Mouse (Mus musculus): ENCODE measurements at regions not wholly inside any gene's neighbourhood (a gene's known extent, or its start where the extent isn't known, plus 50 kb on each side); places are given as distances from the start of the nearest gene placed in this dataset.

DNA sequence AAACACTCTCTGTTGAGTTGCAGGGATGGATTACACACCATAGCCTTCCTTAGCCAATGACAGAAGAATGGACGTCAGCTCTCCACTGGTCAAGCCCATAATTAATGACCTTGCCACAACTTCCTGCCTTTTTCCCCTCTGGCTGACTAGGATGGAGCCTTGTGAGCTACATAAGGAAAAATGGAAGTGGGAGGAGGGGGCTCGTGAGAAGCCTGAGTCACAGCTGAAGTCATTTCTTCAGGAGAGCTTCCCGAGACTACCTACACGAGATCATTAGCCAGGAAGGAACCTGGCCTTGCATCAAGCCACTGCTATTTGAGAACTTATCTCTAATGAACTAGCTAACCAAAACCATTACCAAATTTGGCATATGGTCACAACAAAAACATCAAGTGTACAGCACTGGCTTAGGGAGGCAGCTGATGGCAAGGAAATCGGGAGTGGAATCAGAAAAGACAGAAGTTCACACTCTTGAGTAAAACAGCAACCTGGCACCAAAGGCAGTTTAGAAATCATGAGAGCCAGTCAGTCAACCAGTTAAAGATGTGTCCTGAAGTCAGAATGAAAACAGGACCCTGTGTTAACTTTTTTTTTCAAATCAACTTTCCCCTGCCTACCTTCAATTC is 219.7 kb downstream of the Lrrn1 start:
- Histone ChIP-seq H3K4me3 (ENCODE audit: low read depth, low read length) (no peak overlapping the region), H3K4me2 (ENCODE audit: low read depth) (no peak overlapping the region), H3K9ac (no peak overlapping the region), H3K4me1 (ENCODE audit: insufficient read depth) (no peaks in the 10 kb centered on the region), H3K9me3 (ENCODE audit: low read length) (no peaks in the 10 kb centered on the region), H3K36me3 (ENCODE audit: insufficient read depth) (no peaks in the 10 kb centered on the region), H3K27ac (ENCODE audit: low read depth, low read length) (no peak overlapping the region), H3K27me3 (ENCODE audit: insufficient read depth, low read length) (no peaks in the 10 kb centered on the region)
- TF ChIP-seq CTCF (IDR thresholded peaks at IDR 0.05; ENCODE audit: low read depth) = no peak
- DNase-seq = peak; percentile 17
- WGBS = 64% methylated on average over 5 of the region's 5 CpGs
- peak; percentile 38; the same call in 1 of the 2 replicates for ATAC-seq

DNA sequence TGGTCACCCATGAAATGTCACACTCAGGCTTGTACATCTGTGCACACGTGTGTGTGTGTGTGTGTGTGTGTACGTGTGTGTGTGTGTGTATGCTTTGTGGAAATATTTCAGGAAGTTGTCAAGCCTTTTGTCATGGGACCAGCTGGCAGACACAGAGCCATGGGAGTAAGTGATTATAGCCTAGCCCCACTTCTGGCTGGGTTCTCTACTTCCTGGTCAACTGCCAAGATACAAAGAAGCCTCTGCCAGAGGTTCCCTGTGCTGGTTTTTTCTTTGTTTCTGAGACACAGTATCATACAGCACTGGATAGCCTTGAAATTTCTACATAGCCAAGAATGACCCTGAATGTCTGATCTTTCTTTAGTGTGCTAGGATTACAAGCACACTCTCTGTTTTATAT is 220.2 kb downstream of the Lrrn1 start:
- WGBS = 41% methylated on average over 2 of the region's 2 CpGs
- no peaks in the 10 kb centered on the region for H3K9me3 ChIP-seq (ENCODE audit: low read length)
- H3K4me3 ChIP-seq (ENCODE audit: low read depth, low read length) = no peak overlapping the region
- H3K27me3 ChIP-seq (ENCODE audit: insufficient read depth, low read length) = no peaks in the 10 kb centered on the region
- H3K27ac ChIP-seq (ENCODE audit: low read depth, low read length) = no peak overlapping the region
- no peak overlapping the region for H3K9ac ChIP-seq
- peak; percentile 70 for ATAC-seq
- DNase-seq = peak; percentile 47
- no peak overlapping the region for H3K4me2 ChIP-seq (ENCODE audit: low read depth)
- TF ChIP-seq CTCF (IDR thresholded peaks at IDR 0.05; ENCODE audit: low read depth) = no peak
- H3K36me3 ChIP-seq (ENCODE audit: insufficient read depth) = no peaks in the 10 kb centered on the region
- no peaks in the 10 kb centered on the region for H3K4me1 ChIP-seq (ENCODE audit: insufficient read depth)

DNA sequence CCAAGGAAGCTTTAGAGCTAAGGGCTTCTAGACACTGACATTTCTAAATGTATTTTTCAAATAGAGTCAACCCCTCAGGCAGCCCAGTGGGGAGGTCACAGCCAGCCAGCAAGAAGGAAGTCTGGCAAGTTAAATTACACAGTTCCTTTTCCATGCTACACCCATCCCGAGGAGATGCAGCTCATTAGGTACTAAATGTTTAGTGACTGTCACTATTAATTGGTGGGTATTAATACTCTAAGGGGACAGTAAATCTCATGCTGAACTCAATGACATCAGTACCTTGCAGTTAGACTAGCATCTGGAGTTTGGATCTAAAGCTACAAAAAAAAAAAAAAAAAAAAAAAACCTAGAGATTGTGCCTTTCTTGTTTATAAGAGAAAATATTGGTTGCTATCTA is 222.6 kb downstream of the Lrrn1 start:
- H3K4me1 ChIP-seq (ENCODE audit: insufficient read depth) = no peaks in the 10 kb centered on the region
- ATAC-seq (no peak), DNase-seq (no peak)
- H3K27me3 ChIP-seq (ENCODE audit: insufficient read depth, low read length) = no peaks in the 10 kb centered on the region
- no peak overlapping the region for H3K27ac ChIP-seq (ENCODE audit: low read depth, low read length)
- WGBS = 69% methylated on average over 1 of the region's 1 CpGs
- no peaks in the 10 kb centered on the region for H3K9me3 ChIP-seq (ENCODE audit: low read length)
- no peak overlapping the region for H3K9ac ChIP-seq
- H3K36me3 ChIP-seq (ENCODE audit: insufficient read depth) = no peaks in the 10 kb centered on the region
- no peak overlapping the region for H3K4me2 ChIP-seq (ENCODE audit: low read depth)
- no peak overlapping the region for H3K4me3 ChIP-seq (ENCODE audit: low read depth, low read length)
- TF ChIP-seq CTCF (IDR thresholded peaks at IDR 0.05; ENCODE audit: low read depth) = no peak

DNA sequence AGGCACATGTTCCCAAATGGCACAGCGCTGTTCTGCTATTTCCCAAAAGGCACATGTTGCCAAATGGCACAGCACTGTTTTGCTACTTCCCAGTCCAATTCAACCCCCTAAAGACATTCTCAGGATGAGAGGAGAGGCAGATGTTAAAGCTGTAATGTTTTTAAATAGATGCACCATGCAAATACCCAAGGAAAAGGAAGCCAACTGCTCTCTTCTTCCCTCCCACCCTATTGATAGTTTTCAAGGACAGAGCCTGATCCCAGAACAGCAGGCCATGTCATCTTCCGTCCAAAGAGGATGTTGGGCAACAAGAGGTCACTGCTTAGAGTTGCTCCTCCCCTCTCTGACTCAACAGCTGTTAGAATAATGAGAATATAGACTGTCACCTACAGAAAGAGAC is 225.6 kb downstream of the Lrrn1 start:
- Histone ChIP-seq H3K9me3 (ENCODE audit: low read length) (no peaks in the 10 kb centered on the region), H3K4me1 (ENCODE audit: insufficient read depth) (no peaks in the 10 kb centered on the region), H3K36me3 (ENCODE audit: insufficient read depth) (no peaks in the 10 kb centered on the region), H3K27me3 (ENCODE audit: insufficient read depth, low read length) (no peaks in the 10 kb centered on the region), H3K27ac (ENCODE audit: low read depth, low read length) (no peak overlapping the region), H3K4me3 (ENCODE audit: low read depth, low read length) (no peak overlapping the region), H3K4me2 (ENCODE audit: low read depth) (no peak overlapping the region), H3K9ac (no peak overlapping the region)
- ATAC-seq (no peak), DNase-seq (no peak)
- TF ChIP-seq CTCF (IDR thresholded peaks at IDR 0.05; ENCODE audit: low read depth) = no peak
- WGBS = 82% methylated on average over 2 of the region's 2 CpGs

DNA sequence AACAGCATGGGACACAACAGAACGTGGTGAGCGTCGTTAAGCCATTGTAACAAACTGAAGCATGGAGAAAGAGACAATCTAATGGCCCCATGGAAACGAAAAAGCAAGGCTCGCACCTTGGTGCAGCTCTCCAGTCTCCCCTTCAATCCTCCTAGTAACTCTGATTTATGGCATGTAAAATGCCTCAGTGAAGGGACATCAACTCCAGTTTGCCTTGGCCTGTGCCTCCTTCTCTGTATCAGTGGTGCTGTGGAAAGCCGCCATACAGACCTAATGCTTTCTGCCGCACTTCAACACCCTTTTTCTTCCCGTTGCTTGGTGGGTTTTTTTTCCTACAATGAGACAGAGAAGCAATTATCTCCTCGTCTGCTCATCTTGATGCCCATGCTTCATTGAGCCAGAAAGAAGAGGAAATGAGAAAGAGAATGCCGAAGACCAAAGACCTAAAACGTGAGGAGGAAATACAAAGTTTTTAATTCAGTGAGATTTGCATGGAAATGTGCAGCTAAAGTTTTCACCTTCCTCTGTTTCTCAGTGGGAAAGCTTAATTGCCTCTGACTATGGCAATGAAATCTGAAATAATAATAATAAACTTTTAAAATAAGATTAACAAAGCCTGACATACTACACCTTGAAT is 241.4 kb downstream of the Lrrn1 start:
- no peaks in the 10 kb centered on the region for H3K27me3 ChIP-seq (ENCODE audit: insufficient read depth, low read length)
- H3K36me3 ChIP-seq (ENCODE audit: insufficient read depth) = no peaks in the 10 kb centered on the region
- DNase-seq = no peak
- no peak overlapping the region for H3K27ac ChIP-seq (ENCODE audit: low read depth, low read length)
- H3K4me3 ChIP-seq (ENCODE audit: low read depth, low read length) = no peak overlapping the region
- no peak for TF ChIP-seq CTCF (IDR thresholded peaks at IDR 0.05; ENCODE audit: low read depth)
- no peak overlapping the region for H3K4me2 ChIP-seq (ENCODE audit: low read depth)
- ATAC-seq = no peak
- H3K9me3 ChIP-seq (ENCODE audit: low read length) = no peaks in the 10 kb centered on the region
- no peak overlapping the region for H3K9ac ChIP-seq
- no peaks in the 10 kb centered on the region for H3K4me1 ChIP-seq (ENCODE audit: insufficient read depth)
- WGBS = 50% methylated on average over 11 of the region's 11 CpGs

DNA sequence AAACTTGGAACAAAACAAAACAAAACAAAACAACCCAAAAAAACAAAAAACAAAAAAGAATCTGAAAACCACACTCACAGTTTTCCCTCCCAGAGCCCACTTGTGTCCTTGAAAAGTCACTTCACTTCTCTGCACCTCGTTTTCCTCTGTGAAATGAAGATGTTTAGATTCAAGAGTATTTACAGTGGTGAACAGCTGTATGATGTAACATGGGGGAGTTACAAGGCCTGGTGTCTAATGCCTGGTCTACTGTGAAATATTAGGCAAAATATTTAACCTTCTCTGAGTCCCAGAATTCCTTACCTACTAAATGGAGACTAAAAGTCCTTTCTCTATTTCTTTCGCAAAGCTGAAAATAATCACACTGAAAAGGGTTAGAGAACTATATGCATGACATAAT is 255.4 kb downstream of the Lrrn1 start:
- no peaks in the 10 kb centered on the region for H3K27me3 ChIP-seq (ENCODE audit: insufficient read depth, low read length)
- no peak for TF ChIP-seq CTCF (IDR thresholded peaks at IDR 0.05; ENCODE audit: low read depth)
- no peaks in the 10 kb centered on the region for H3K36me3 ChIP-seq (ENCODE audit: insufficient read depth)
- no peak for ATAC-seq
- no peak overlapping the region for H3K4me3 ChIP-seq (ENCODE audit: low read depth, low read length)
- H3K27ac ChIP-seq (ENCODE audit: low read depth, low read length) = no peak overlapping the region
- no peak overlapping the region for H3K4me2 ChIP-seq (ENCODE audit: low read depth)
- H3K4me1 ChIP-seq (ENCODE audit: insufficient read depth) = no peaks in the 10 kb centered on the region
- WGBS = 78% methylated on average over 2 of the region's 2 CpGs
- no peaks in the 10 kb centered on the region for H3K9me3 ChIP-seq (ENCODE audit: low read length)
- no peak overlapping the region for H3K9ac ChIP-seq
- DNase-seq = no peak

DNA sequence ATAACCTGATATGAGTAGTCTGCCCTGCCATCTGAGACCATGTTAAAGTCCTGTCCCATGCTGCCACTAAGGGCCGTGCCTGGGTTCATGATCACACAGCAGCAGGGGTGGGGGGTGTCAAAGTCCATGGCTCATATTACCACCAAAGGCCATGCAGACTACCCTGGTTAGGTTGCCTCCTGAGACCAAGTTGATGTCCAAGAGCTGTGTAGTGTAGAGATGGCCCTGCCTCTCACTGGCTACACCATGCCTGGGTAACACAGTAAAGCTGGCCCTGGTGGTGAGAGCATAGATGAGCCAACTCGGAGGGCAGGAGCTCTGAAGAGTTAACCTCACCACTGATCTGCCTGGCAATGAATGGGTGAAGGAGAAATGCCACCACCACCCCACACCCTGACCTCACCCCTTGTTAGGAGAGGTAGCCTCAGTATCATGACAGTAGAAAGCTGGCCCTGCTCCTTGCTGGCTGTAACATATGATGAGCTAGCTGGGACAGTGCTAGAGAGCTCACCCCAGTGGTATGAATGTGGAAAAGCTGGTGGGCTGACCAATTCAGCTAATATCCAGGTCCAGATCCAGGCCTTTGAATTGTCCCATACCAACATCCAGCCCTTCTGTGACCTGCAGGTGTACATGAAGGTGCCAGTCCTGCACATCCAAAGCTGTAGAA is 258.8 kb downstream of the Lrrn1 start:
- Histone ChIP-seq H3K27me3 (ENCODE audit: insufficient read depth, low read length) (no peaks in the 10 kb centered on the region), H3K9me3 (ENCODE audit: low read length) (no peaks in the 10 kb centered on the region), H3K27ac (ENCODE audit: low read depth, low read length) (no peak overlapping the region), H3K9ac (no peak overlapping the region), H3K36me3 (ENCODE audit: insufficient read depth) (no peaks in the 10 kb centered on the region), H3K4me1 (ENCODE audit: insufficient read depth) (no peaks in the 10 kb centered on the region), H3K4me2 (ENCODE audit: low read depth) (no peak overlapping the region), H3K4me3 (ENCODE audit: low read depth, low read length) (no peak overlapping the region)
- no peak for DNase-seq
- TF ChIP-seq CTCF (IDR thresholded peaks at IDR 0.05; ENCODE audit: low read depth) = no peak
- WGBS = 90% methylated on average over 2 of the region's 2 CpGs
- ATAC-seq = no peak

Data from forebrain, postnatal 0 days (tissue).